Mouse (Mus musculus) CH12F3 (cell line): ENCODE results near the gene Cyp21a1.
"Not testable (repeated sequence)": the region's sequence is repeated elsewhere in the genome, so short reads cannot be mapped to it uniquely, and the experiment has no call there.

Source experiments
- in situ Hi-C: fragments of 300-500 bp; cut with MboI; formaldehyde crosslinking; loops from 2 replicates; pipeline ENCODE4 v1.14.3; 2020; ENCODE audit warnings: low sequenced_read_pairs

Cyp21a1 gene

DNA sequence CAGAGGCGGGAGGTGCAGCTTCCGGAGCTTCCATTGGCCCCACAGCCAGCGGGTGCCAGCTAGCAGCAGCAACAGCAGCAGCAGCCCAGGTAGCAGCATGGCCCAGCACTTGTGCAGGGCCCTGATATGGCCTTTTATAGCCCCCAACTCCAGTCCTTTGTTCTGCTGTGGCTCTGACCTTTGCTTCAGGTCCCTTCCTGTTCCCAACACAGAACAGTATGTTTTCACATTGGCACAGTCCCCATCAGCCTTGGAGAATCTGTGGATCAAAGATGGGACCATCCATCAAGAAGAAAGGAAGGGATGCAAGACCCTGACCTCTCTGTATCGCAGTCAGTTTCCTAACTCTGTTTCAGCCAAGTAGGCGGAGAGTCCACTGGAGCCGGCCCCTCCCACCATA, at the start of gene Cyp21a1:
Gene Cyp21a1, minus strand, starts transcription at position 261 of the 400 bp plus-strand sequence.
- in situ Hi-C loops, result not testable (repeated sequence)

DNA sequence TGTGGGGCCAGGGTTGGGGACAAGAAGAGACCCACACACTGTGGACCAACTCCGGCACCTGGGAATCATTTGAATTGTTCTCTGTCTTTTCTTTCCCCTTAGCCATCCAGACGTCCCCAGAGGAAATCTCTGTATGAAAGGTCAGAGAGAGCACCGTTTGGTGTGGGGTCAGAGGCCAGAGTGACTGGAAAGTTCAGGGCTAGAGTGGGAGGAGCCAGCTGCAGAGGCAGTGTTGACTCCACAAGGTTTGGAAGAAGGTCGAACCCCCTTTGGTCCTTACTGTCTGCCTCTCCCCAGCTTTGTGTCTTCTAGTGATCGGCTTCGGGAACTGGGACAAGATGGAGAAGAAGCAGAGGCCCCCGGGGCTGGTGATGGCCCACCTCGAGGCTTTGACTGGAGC, 49.1 kb upstream of the Cyp21a1 start:
- in situ Hi-C loops, result no loop called here

DNA sequence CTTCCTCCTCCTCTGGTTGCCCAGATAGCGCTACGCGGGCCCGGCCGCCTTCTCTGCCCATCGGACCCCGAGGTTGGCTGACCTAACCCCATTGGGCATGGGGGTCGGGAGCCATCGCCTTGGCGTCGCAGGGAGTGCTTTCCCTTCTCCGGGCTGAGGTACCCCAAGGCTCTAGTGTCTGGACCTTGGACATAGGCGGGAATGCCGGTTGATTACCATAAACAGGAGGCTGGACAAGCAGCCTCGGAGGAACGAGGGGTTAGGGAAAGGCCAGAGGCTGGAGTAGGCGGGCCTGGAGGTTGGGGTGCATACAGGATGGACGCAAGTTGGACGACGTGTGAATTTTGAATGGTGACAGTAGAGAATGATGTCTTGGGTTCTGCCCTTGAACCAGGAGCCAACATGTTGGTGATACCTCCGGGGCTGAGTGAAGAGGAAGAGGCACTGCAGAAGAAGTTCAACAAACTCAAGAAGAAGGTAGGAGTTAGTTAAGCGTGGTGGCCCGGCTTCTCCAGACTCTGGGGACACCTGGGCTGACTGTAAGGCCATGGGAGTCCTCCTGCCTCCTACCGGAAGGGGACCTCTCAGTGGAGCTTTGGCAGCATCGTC, 46.3 kb upstream of the Cyp21a1 start:
- in situ Hi-C loops, result no loop called here

DNA sequence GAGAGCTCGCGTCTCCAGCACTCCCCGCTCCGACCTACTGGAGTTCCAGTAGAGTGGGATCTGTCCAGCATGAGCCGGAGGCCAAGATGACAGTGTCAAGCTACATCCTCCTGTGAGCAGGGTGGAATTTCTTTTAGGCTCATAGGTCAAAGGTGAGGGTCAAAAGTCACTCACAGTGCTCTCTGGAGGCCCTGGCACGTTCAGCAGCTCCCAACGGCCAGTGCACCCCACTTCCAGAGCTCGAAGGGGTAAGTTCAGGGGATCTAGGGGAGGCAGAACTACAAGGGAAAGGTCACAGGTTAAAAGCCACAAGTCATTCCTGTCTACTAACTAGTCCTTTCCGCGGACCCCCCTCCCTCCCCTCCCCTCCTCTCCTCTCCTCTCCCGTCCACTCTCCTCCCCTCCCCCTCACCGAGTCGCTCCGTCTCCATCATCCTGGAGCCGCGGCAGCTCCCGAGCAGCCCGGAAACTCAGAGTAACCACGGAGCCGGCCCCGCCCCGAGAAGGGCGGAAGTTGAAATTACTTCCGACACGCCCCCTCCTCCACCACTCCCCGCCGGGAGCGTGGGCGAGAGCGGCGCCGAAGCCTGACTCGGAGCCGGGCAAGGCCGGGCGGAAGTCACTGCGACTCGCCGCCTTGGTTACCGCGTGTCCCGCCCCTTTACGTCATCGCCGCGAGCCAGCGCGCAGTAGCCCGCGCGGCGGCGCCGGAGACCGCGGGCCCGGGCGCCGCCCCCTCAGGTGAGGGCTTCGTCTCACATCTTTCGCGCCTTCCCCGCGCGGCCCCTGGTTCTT, 45.6 kb upstream of the Cyp21a1 start, which contains the start of the genes Skiv2l and Nelfe:
Gene Skiv2l, minus strand, starts transcription at position 489 of the 795 bp plus-strand sequence.
Gene Nelfe, plus strand, starts transcription at position 670 of the 795 bp plus-strand sequence.
- in situ Hi-C loops, result no loop called here

DNA sequence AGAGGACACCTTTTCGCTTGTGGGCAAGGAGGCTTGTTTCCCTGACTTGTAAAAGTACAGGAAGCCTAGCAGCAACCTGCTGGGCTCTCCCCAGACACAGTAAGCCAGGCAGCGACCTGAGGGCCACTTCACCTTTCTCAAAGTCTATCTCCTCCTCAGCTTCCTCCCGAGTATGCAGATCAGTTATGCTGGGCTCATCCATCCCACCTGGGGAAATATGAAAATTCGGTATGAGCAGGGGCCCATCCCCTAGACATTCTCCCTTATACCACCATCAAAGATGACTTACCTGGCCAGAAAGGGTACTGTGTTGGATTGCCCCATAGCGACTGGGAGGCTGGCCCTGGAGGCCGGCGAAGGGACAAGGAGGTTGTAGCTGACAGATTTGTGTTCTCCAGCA, 43.3 kb upstream of the Cyp21a1 start:
- in situ Hi-C loops, result no loop called here

DNA sequence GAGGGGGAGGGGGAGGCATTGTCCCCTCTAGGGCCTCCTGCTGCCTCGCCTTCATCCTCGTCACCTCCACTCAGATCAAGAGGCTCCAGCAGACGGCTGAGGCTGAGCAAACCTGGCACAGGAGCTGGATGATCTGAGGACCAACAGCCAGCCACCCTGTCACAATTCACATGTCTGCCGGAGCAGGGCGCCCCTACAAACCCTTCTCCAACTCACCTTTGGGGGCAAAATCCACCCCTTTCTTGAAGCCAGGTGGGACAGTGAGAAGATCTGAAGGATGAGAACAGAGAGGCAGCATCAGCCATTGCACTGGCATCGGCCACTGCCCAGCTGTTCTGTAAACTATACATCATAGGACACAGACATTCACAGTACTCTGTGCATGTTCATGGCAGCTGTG, 42.8 kb upstream of the Cyp21a1 start:
- in situ Hi-C loops, result no loop called here

DNA sequence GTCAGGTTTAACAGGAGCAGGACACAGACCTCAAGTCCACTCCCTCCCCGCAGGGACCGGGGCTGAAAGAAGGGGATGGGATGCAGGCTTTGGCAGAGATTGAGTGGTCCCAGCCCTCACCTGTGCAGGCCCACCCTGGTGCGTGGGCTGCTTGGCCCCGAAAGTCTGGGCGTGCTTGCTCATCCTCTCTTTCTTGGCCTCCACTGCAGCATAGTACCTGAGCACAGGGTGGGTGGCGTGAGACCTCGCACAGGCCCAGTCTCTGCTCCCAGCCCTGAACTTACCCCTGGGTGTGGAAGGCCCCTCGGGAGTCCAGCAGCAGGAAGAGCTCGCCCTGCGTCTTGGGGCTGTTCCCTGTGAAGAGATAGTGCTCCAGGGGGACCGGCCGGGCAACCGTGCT, 40.5 kb upstream of the Cyp21a1 start:
- in situ Hi-C loops, result no loop called here

DNA sequence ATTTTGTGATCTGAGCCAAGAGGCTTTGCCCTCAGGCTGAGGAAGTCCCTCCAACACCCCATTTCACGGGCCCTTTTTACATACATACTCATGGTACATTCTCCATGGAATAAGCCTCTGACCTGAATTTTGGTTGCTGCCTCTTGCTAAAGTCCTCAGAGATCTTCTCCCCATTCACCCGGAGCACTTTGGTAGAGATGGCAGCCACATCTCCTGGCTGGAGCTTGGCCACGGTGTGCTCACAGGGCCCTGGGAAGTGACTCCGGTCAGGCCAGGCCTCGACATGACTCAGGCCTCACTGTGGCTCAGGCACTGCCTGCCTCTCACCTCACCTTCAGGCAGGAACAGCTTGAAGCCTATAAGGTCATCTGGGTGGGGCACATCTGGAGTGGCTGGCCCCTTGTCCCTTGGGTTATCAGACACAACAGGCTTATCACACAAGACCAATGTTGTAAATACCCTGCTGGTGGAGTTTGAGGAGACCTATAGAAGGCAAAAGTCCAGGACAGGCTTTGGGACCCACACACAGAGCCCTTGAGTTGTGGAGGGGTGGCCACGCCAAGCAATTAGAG, 36.5 kb upstream of the Cyp21a1 start:
- in situ Hi-C loops, result no loop called here

DNA sequence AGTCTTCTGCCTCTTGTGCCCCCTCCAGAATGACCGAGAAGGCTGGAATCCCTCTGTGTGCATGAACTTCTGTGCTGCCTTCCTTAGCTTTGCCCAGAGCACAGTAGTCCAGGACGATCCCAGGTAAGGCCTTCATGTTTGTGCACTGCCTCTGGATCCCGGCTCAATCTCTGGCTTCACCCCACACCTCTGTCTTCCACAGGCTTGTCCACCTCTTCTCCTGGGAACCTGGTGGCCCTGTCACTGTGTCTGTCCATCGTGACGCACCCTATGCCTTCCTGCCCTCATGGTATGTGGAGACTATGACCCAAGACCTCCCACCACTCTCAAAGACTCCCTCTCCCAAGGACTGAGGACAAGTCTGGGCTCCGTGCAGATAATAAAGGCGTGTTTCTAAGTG, 34.4 kb upstream of the Cyp21a1 start:
- in situ Hi-C loops, result no loop called here

DNA sequence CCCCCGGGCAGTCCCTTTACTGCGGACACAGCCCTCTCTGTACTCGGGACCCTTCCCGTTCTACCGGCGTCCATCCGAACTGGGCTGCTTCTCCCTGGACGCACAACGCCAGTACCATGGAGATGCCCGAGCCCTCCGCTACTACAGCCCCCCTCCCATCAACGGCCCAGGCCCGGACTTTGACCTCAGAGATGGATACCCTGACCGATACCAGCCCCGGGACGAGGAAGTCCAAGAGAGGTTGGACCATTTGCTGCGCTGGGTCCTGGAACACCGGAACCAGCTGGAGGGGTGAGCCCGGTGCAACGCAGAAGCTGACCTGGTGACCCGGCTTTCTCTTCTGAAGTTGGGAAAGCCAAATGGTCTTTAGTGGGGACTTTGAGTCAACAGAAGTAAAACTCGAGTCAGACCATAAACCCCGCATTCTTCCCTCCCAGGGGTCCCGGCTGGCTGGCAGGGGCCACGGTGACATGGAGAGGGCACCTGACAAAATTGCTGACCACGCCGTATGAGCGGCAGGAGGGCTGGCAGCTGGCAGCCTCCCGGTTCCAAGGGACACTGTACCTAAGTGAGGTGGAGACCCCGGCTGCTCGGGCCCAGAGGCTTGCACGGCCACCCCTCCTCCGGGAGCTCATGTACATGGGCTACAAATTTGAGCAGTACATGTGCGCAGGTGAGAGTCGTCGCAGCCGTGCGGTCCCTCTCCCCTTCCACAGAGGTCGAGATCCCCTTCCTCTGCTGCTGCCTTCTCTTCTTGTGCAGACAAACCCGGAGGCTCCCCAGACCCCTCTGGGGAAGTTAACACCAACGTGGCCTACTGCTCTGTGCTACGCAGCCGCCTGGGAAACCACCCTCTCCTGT, 33.3 kb upstream of the Cyp21a1 start:
- in situ Hi-C loops, result no loop called here

DNA sequence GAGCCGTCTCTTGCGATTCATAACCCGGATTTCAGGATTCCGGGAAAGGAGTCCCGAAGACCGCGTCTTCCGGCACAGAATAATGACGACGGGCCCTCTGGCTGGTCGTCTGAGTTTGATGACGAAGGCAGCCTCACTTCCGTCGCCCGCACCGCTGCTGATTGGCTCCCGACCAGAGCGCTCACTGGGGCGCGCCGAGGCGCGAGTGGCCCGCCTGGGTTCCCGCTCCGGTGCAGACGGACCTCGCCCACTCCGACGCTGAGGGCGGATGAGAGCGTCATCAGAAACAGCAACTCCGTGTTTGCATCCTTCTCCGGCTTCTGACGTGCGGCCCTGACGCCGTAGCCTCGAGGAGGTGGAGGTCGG, 32.5 kb upstream of the Cyp21a1 start, which contains the start of the genes Stk19 and Dxo:
Gene Stk19, minus strand, starts transcription at position 90 of the 366 bp plus-strand sequence.
Gene Dxo, plus strand, starts transcription at position 164 of the 366 bp plus-strand sequence.
- in situ Hi-C loops, result no loop called here

DNA sequence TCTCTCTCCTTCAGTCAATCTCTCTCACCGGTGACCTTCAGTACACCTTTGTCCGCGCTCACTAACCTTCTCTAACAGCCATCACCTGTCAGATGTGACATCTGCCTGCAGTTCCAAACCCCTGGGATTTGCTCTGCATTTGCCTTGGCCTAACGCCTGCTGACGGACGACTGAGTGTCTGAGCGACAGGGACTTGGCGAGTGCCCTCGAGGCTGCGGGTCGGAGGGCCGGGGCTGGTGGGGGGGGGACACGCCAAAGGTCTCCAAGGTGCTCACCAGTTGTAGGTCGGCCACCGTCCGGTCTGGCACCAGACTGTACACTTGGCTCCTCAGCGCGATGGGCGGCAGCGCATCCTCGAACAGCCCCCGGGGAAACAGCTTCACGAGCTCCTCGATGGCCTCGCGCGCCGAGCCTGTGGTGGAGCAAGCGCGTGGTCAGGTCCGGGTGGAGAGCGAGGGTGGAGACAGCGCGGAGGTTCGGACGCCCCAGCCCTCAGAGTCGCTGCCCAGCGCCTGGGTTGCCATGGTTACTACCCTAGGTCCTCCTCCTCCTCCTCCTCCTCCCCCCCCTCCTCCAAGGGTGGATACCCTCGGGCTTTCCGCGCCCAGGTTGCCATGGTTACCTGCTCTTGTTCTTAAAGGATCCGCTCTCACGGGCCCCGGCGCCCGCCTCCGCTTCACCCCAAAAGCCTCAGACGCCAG, 31.9 kb upstream of the Cyp21a1 start:
- in situ Hi-C loops, result no loop called here

DNA sequence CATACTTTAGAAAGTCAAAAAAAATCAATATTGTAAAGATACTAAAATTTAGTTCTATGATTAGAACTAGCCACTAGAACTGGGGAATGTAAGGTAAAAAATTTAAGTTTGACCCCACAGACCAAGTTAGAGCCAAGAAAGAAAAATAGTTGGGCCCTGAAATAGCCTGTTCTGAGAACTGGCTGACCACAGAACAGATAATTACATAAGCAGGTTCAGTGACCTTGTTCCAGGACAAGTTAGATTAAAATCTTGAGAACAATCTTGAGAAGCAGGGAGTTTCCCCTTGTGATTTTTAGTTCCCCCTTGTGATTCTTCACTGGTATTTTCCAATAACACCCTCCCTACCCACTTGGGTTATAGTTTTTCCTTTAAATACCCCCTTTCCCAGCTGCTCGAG, 26.4 kb upstream of the Cyp21a1 start:
- in situ Hi-C loops, result not testable (repeated sequence)

DNA sequence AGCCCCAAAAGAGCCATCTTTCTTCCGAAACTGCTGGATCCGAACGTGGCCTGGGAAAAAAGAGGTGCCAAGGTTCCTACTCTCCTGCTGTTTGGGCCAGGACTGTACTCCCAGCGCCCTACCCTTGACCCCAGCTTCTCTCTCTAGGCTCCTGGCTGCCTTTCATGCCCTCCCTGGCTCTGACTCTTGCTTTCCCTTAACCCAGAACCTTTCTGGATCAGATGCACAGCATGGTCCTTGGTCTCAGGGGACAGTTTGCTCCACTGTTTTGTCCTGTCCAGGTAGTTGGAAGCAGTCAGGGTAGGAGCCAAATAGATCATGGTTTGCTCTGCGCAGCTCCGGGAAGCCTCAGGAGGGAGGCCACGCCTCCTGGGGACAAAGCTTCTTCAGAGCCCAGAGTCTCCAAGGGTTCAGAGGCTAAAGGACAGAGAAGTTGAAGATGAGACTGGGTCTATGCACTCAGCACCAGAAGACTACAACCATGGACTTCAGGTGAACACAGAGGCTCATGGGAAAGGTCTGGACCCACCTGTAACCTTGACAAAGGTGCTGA, 10.5 kb upstream of the Cyp21a1 start:
- in situ Hi-C loops, result loop anchor here (5.0 kb wide), 1 partner anchor 83 kb away; no protein-coding TSS in a partner anchor

DNA sequence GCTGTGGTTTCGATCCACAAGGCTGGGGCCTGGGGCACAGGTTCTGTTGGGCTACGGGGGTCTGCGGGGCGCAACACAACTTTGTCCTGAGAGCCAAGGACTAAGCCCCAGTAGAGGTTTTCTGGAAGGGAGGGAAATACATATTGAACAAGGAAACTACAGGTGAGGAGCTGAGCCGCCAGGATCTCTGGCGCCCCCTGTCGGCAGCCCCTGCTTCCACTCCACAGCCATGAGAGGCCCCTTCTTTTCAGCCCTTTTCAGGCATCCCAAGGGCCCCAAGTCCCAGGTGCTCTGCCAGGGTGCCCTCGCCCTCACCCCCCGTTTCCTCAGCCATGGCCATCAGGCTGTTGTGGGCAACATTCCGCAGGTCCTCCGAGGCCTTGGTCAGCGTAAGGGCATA, 9.4 kb upstream of the Cyp21a1 start:
- in situ Hi-C loops, result loop anchor here (5.0 kb wide), 1 partner anchor 81 kb away; no protein-coding TSS in a partner anchor

DNA sequence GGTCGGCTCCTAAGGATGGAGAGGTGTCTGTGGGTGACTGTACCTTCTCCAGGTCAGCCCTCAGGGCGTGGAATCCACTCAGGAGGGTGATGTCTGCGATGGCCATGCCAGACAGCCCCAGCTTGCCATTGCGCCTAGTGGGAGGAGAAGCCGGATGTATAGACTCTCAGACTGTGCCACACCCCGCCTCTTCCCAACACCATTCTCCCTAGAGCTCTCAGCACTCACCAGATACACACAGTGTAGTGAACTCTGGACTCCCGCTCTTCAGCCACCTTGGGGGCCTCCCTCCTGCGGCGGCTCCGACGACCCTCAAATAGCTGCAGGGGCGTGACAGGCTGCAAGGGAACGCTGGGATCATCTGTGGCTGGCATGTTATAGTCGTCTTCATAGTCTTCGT, 6.9 kb upstream of the Cyp21a1 start:
- in situ Hi-C loops, result loop anchor here (5.0 kb wide), 1 partner anchor 79 kb away; no protein-coding TSS in a partner anchor

DNA sequence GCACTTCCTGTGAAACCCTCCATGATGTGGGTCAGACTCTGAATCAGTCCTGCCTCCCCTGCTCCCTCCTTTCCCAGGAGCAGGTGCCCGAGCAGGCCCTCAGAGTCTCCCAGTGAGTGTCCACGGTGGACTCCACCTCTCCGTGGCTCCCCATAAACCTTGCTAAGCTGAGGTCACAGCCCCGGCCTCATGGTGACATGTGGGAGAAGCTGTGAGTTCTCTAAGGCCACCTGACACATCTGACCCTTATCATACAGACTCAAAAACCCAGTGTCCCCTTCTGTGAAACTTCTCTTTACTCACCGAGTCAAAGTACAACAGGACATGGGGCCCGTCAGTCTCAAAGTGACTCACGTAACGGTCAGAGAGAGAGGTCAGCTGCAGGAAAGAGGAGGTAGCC, 6.5 kb upstream of the Cyp21a1 start:
- in situ Hi-C loops, result loop anchor here (5.0 kb wide), 1 partner anchor 79 kb away; no protein-coding TSS in a partner anchor

DNA sequence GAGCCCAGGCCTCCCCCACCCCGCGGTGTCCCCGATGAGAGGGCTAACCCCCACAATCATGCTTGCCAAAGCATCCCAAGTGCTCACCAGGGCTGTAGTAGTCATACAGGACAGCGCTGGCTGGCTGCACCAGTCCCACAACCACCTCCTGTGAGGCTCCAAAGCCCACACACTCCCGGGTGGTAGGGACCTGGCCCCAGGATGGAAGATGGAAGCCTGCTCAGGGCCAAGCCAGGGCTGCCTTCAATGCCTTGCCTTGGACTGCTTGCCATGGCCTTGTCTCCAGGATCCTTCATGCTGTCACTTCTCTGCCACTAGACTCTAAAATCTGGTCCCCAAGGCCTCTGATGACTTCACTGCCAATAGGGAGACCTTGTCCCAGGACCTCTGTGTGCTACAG, 6.0 kb upstream of the Cyp21a1 start:
- in situ Hi-C loops, result loop anchor here (5.0 kb wide), 1 partner anchor 78 kb away; no protein-coding TSS in a partner anchor

DNA sequence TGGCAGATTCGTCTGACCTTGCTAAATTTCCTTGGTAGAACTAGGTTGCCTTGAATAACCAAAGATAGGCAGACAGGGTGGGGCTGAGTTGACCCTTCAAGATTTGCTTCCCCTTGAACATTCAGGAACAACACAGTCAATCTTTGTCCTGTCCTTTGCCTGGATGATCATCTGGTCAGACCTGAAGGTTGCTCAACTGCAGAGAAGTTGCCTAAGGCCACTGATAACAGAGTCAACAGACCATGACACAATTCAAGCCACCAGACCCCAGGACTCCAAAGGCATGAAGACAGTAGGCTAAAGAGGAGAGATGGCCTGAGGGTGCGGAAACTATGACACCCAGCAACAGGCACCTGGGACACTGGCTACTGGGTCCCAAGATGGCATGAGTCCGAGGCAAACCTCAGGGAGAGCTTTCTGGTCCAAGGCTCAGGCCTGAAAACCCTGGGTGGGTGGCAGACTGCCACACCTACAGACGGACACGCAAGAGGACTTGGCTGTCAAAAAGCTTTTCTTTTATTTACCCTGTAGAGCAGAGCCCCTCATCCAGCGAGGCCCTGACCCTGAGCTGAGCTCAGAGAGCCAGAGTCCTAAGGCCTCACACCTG, 4.3 kb upstream of the Cyp21a1 start:
- in situ Hi-C loops, result no loop called here
